Mouse (Mus musculus) R1 (cell line): ENCODE results near the gene Ranbp6.
A peak's percentile ranks its signal among the peaks of the same experiment; 100 is the strongest.

Experiments
- DNase-seq: peaks from one replicate; pipeline ENCODE4 v3.0.0-alpha.2; 2018; ENCODE audit warnings: low read depth, low spot score

Gene Ranbp6

DNA sequence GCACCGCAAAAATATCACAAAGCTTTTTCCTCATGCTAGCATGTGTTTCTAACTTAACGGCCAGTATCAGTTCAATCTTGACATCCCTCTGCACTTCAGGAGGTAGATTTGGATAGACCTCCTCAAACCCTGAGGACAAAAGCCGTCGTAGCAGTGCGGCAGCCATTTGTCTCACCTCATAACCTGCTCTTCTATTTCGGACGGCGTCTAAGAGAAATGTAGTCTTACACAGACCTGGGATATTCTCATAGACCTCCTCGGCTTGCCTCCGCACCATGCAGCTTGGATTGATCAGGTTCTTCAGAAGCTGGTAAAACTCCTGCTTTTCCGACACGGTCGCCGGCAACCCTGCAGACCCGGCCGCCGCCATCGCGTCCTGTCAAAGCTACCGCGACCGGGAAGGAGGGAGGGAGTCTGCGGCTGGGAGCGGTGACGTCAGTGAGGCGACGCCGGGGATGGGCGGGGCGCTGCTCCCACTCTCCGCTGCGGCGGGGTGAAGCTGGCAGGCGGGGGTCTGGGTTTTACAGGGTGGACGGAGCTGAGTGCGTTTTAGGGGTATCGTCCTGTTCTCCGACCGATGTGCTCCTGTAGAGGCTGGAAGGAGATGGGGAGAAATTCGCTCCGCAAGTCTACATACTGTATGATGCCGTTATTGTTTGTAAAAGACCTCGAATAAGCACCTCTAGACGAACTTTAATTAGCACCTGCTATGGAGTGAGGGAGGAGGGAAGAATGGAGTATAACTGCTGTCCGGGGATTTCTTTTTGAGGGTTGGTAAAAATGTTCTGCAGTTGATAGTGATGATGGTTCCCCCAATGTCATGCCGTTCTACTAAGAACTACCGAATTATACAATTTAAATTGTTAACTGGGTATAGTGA, at the start of gene Ranbp6:
Gene Ranbp6, minus strand, starts transcription at position 394 of the 880 bp plus-strand sequence.
- DNase-seq: peak; percentile 81

DNA sequence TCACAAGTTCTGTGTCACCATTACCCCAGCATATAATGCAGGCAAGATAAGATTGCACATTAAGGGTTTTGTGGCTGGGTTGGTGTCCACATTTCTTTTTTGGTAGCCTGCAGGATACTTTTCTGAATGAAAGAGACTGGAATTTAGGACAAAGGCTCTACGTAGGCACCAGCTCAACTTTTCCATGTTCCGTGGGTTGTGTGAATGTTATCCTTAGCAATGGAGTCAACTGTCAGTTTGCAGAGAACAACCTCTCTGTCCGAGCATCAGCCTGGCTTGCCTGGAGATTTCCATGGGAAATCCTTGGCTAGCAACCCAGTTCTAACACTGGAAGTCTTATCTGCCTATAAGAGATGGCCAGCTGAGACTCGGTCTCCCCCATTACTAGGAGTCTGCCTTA, 48.0 kb upstream of the Ranbp6 start:
- no peak for DNase-seq

DNA sequence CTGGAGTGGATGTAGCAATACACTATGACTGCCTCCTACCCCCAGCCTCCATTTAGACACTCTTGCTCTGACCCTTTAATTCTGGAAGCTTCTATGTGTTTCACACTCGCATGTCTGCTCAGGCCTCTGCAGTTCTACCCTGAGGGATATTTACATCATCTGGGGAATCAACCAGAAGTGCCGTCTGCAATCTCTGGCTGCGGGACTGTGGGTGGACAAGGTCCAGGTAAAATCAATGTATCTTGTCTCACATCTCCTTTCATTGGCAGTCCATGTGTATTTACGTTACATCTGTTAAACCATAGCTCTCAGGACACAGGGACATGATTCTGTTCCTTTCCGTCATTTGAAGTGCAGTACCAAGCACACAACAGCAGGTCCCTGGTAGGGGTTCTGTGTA, 44.5 kb upstream of the Ranbp6 start:
- DNase-seq: no peak

DNA sequence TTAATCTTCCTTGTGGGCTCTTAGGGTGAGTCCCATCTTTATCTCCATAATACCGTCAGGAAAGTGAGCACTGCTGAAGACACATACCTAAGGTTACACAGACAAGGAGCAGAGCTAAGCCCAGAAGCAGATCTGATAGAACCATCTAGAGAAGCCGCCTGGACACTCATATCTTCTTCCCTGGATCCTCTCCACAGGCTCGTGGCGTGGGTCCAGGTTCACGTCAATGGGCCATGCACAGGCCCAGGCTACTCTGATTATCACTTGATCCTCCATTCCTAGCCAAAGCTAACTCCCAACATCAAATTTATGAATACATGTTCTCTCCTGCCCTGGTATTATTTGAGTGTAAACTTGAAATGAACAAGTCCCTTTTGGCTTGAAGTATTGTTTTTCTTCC, 40.9 kb upstream of the Ranbp6 start:
- no peak for DNase-seq

DNA sequence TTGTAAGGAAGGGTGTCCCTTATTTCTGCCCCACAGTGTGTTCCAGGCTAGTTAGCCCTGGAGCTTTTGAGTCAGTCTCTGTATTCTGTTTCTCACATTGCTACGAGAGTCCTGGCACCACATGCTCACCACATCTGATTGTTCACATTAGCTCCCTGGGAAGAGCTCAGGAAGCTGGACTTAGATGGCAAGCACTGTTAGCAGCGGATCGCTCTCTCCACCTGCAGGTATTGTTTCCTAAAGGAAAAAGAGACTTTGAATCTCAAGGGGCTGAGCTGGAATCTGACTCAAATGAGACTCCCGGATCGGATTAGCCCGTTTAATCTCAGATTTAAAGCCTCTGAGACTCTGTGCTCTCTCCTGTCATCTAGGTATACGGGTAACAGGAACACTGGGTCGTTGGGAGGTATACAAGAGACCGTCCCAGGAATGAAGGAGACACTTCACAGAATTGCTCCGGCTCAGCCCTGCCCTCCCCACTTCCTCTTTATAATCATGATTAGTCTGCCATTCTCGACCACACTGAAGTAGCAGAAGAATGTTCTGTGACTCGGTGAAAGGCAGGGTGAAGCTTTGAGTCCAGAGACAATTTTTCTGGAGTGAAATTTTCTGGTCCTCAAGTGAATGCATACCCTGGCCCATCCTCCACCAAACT, 38.4 kb upstream of the Ranbp6 start:
- no peak for DNase-seq

DNA sequence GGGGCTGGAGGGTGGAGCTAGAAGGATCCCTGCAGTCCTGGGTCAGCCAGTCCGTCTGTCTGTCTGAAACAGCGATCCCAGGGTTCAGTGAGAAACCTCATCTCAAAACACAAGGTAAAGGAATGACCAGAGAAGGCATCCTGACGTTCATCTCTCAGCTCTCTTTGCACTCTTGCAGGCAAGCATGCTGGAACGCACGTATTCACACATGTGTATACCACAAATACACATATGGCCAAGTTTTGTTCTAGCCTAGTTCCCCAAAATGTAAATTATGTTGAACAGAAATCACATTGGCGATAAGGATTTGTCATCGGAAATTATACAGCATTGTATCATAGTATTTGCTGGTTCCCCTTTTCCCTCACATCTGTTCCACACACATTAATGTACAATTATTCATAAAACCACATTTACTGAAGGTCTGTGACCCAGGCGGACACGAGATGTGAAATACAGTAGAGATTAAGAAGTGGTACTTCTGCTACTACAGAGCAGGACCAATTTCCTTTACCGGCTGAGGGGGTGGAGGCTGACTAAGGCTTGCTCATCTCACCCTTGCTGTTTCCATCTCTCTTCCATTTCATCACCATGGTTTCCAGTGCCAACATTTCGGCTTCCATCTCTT, 37.3 kb upstream of the Ranbp6 start:
- DNase-seq: no peak

DNA sequence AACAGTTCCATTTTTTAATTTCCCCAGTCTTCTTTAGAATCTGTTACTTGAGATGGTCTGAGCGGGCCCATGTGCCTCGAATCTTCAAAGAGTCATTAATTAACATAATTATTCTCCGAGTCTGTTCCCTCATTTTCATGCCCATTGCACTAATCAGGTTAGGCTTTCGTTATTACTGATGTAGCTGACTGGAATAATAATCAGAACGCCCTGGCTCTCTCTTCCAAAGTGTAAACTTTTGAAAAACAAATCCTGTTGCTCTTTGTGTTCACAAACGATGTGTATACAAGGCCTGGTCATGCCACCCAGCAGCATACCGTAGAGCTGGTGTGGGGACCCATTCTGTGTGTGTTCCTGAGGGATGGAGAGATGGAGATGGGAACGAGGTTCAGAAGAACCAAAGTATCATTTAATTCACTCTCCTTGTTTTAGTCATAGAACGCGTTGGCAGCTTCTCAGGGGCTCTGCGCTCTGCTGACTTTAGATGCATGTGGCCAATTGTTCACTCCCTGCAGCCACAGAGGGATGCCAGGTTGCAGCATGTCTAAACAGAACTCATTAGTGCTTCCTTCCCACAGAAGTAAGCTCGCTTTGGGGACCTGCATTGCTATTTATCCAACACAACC, 31.4 kb upstream of the Ranbp6 start:
- no peak for DNase-seq

DNA sequence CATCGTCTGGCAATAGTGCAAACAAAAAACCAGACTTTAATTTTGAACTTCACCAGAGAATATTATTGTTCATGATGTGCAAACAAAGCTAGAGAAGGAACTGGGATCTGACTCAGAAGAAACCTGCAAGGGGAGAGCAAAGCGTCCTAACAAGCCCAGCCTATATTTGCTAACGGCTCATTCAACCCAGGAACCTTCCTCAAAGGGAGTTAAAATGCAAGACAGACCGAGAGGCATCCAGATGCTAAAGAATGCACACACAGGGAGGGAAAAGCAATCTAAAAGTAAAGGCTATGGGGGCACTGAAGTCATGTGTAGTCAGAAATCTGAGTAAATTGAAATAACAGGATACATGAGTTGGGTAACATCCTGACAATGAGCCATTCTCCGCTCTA, 30.9 kb upstream of the Ranbp6 start:
- no peak for DNase-seq

DNA sequence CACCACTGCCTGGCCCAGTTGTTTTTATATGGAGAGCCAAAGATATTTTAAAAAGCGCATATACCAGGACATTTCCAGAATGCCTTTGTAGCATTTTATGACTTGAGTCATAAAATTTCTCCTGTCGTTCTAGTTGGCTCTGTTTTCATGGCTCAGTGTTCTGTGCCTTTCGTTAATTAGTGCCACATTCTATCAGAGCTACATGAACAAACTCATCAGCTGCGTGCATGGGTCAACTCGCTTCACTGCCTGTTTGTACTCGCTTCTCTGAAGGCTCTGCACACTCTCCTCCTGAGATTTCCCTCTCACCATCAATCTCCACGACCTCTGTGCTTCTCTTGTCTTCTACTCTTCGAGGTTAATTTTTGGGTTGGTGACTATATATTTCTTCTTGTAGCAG, 30.2 kb upstream of the Ranbp6 start:
- no peak for DNase-seq

DNA sequence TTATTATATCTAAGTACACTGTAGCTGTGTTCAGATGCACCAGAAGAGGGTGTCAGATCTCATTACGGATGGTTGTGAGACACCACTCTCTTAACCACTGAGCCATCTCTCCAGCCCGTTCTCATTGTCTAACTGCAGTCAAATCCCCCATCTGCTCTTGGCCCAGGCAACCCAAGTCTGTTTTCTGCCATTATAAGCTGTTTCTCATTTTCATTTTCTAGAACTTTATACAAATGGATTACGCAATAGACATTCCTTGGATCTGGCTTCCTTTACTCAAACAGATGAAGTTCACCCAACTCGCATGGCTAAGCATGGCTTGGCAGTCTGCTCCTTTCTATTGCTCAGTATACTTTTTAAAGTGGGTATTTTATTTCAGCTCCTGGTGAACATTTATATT, 27.9 kb upstream of the Ranbp6 start:
- DNase-seq: no peak

DNA sequence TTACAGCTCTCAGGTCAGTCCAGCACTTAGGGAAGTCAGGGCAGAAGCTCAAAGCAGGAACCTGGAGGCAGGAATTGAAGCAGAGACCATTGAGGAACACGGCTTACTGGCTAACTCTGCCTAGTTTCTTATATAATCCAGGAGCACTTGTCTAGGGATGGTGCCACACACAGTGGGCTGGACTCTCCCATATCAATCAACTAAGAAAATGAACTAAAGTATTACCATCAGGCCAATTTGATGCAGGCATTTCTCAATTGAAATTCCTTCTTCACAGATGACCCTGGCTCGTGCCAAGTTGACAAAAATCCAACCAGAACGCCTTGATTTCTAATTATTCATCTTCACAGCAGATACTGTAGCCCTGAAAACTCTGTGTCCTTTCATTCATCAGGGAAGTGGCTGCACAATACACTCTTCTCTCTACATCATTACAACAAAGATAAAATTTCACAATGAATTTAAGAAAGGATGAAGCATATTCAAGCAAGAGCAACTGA, 25.9 kb upstream of the Ranbp6 start:
- DNase-seq: no peak

DNA sequence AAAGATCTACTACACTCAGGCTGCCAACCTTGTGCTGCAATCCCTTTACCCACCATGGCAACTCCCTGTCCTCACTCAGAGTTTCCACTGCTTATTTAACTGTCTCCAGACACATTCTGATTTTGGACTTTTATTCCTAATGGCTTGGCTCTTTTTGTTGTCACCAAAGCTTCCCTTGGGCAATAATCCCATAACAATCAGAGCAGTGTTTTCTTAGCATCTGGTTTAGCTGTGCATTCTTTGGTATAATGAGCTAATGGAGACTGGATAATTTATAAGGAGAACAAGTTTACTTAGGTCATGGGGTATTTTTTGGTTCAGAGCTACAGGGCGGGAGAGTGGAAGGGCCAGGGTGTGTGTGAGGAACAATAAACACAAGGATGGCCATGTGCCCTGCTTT, 25.4 kb upstream of the Ranbp6 start:
- no peak for DNase-seq

DNA sequence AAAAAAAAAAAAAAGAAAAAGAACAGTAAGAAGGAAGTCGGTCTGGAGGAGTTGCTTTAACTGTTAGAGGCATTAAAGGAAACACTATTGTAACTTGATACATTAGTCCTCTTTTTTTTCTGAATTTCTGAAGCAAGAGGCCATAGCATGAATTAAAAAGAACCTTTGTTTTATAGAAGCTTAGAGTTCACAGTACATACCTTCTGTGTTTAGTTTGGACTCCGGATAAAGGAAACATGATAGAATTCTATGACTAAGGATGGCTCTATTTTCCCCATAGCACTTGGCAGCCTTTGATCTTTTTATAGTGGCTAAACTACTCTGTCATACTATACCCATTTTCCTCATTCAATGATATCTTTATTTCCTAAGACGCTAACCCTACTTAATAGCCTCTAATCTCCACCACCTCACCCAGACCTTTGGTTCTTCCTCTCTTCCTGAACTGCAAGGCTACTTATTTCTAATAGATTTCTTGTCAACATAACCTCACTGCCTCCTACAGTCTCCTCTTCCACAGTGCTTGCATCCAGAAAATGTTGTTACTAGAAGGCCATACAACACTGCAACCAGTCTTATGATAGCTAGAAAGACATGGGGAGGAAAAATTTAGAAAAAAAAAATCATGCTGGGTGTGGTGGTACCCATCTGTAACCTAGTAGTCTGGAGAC, 22.7 kb upstream of the Ranbp6 start:
- DNase-seq: no peak

DNA sequence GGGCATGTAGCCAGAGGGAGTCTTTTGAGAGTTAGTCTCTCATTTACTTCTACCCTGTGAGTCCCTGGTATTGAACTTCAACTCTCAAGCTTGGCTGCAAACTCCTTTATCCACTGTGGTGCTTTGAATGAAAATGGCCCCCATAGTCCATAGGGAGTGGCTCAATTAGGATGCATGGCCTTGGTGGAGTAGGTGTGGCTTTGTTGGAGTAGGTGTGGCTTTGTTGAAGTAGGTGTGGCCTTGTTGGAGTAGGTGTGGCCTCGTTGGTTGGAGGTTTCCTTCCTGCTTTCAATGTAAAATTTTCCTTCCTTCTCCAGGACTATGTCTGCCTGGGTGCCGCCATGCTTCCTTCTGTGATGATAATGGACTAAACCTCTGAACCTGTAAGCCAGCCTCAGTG, 18.1 kb upstream of the Ranbp6 start:
- peak; percentile 91 for DNase-seq

DNA sequence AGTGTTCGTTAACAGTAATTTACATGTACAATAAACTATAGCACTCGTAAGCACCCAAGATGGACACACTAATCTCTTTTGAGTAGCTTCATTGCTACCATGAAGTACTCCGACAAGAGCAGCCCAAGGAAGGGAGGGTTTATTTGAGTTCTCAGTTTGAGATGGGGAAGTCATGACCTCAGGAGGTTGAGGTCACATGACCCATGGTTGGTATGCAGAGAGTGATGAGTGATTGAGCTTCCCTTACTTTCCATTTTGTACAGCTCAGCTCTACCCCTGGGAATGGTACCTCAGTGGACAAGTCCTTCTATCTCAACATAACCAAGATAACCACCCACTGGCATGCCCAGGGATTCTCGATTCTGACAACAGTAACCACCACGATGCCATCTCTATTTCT, 15.8 kb upstream of the Ranbp6 start:
- DNase-seq: no peak

DNA sequence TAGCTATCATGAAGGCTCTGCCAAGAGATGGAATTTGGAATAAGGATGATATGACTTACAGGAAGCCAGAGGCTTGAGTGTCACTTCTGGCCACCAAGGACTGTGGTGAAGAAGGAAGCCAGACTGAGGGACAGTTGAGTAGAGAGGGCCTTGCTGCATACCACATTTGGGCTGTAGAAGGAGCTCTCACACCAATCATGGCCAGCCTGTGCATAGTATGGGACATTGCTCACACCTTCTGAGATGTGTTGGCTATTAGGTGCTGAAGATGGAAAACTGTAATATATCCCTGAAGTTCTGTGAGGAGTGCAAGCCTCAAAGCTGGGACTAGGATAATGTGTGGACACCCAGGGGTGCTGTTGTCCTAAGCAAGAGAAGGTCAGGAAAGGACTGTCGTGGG, 13.9 kb upstream of the Ranbp6 start:
- no peak for DNase-seq

DNA sequence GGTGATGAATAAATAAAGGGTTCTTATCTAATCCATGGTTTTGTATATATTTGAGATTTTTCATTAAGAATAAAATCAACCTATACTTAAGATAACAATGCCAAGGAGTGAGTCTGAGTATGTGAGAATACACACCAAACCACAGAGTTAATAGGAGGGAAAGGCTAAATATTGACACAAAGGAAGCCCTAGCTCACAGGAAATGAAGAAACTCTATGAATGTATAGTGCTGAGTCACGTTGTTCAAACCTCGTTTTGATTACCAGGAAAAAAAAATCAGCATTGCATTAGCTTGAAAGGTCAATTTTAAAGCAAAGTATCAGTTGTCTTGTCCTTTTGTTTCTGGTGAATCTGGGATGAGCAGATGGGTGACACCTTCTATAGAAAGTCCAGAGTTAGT, 12.2 kb upstream of the Ranbp6 start:
- DNase-seq: no peak

DNA sequence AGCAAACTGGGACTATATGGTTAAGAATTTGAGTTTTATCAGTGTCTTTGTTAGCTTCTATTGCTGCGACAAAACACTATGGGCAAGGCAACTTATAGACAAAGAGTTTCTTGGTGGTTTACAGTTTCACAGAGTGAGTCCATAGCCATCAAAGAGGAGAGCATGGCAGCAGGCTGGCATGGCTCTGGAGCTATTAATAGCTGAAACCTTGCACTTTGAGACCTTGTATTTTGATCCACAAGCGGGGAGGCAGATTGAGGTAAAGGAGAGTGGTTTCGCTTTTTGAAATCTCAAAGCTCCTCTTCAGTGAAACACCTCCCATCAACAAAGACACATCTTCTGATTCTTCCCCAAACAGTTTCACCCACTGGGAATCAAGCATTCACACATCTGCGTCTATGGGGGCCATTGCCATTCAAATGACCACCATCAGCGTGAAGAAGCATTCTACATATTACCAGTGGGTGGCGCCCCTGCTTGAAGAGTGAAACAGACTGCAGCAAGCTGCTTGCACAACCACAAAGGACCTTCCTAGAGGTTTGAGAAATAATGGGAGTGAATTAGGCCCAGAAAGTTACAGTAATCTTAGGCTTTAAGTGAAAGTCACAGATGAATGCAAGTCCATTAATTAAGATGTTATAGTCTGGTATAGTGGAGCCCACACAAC, 11.4 kb upstream of the Ranbp6 start:
- peak; percentile 81 for DNase-seq

DNA sequence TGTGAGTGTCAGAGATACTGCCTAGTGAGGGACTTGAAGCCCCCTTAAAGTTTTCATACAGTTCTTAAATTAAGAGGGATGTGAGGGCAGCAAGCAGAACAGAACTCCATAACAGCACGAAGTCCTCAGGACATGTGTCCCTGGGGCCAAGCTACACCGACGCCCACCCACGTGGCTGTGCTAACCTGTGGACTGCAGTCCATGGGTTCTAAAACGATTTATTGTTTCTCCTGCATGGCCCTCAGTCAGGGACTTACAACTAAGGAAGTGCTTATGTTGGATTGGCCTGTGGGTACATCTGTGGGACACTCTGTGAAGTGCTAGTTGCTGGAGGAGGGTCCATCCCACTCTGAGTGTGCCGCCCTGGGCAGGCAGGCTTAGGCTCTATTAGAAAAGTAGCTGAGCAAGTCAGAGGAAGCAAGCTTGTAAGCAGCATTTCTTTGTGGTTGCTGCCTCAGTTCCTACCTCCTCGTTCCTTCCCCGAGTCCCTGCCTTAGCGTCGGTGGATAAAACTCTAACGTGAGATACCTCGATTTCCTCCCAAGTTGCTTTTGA, 10.8 kb upstream of the Ranbp6 start:
- no peak for DNase-seq

DNA sequence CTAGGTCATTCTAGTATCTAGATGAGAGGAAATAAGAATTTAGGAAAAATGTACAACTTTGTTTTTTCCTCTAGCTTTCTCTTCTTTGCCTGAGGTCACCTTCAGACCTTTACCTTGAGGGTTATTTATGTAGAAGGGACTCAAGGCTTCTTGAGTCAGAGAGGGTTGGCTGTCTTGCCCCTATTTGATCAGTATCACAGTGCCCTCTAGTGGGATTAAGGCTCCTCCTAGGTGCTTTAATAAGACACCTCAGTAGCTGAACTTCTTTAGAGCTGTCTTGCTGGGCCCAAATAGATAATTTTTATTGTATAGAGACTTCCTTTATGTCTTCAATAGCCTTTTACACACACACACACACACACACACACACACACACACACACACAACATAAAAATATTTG, 8.2 kb upstream of the Ranbp6 start:
- peak; percentile 80 for DNase-seq

DNA sequence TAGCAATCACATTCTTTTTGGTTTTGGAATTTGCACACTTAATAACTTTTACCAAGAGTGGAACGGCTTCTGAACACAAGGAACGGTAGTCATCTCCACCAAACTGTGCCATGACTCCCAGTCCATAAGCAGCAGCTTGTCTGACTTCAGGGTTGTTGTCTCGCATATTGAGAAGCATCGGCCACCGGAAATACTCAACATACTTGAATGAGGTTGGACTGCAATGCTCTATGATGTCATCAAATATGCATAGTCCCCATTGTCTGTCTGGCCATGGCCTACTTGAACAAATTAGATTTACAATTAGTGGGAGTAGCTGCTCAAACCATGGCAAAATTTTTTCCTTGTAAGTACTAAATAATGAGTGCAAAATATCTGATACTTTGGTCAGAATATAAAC, 2.8 kb downstream of the Ranbp6 start:
- peak; percentile 78 for DNase-seq
